Mouse (Mus musculus): ENCODE measurements around the gene Unc93b1. TPM values are rescaled to one million over a fixed set of nuclear protein-coding genes. Genes with fewer than 3 reads are reported as not detected.
"Not testable (repeated sequence)": the region's sequence is repeated elsewhere in the genome, so short reads cannot be mapped to it uniquely, and the experiment has no call there.

The Unc93b1 gene
- polyA plus RNA-seq, 1 experiment from 2014 or later: 40.0 TPM

DNA sequence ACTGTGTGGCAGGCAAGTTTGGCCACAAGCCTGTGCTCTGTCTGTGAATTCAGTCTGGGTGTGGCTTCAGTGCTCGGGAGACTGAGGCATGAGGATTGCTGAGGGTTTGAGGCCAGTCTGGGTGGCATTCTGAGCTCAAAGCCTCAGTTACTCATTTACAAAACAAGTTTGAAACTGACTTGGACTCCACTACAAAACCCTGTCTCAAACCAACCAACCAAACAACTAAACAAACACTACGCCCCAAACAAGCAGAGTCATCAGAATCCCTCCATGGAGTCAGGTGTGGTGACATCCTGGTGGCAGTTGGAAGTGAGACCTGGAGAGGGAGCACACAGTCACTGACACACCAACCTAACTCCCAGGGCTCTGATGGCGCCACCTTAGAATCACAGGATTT lies 15.3 kb downstream of the Unc93b1 start:
- ATAC-seq: no peak
- TF ChIP-seq CTCF (IDR thresholded peaks at IDR 0.05): no peak
- no peak for TF ChIP-seq EP300 (IDR thresholded peaks at IDR 0.05)
- 70% methylated on average over 3 of the region's 3 CpGs for WGBS
- DNase-seq (ENCODE audit: low spot score): no peak
- H3K4me2 ChIP-seq (replicated peaks; ENCODE audit: low read depth, low read length): no peak overlapping the region
- H3K36me3 ChIP-seq (ENCODE audit: insufficient read depth, low read length): no peaks in the 10 kb centered on the region
- H3K4me3 ChIP-seq (ENCODE audit: low read depth, low read length): no peak overlapping the region
- no peak overlapping the region for H3K9ac ChIP-seq (replicated peaks; ENCODE audit: low read depth)
- no peaks in the 10 kb centered on the region for H3K27me3 ChIP-seq (replicated peaks; ENCODE audit: insufficient read depth, low read length)
- no peak overlapping the region for H3K27ac ChIP-seq (ENCODE audit: low read length)
- no peaks in the 10 kb centered on the region for H3K9me3 ChIP-seq (ENCODE audit: low read length)
- H3K4me1 ChIP-seq (ENCODE audit: insufficient read depth, low read depth, low read length): no peaks in the 10 kb centered on the region

- no peak for TF ChIP-seq CTCF (IDR thresholded peaks at IDR 0.05)
- TF ChIP-seq EP300 (IDR thresholded peaks at IDR 0.05): no peak
- H3K36me3 ChIP-seq (ENCODE audit: insufficient read depth, low read length): no peaks in the 10 kb centered on the region
- DNase-seq (ENCODE audit: low spot score) (no peak), ATAC-seq (no peak)
- no peak overlapping the region for H3K4me3 ChIP-seq (ENCODE audit: low read depth, low read length)
- H3K27ac ChIP-seq (ENCODE audit: low read length): no peak overlapping the region
- H3K27me3 ChIP-seq (replicated peaks; ENCODE audit: insufficient read depth, low read length): no peaks in the 10 kb centered on the region
- no peaks in the 10 kb centered on the region for H3K4me1 ChIP-seq (ENCODE audit: insufficient read depth, low read depth, low read length)
- H3K9me3 ChIP-seq (ENCODE audit: low read length): no peaks in the 10 kb centered on the region
- H3K9ac ChIP-seq (replicated peaks; ENCODE audit: low read depth): no peak overlapping the region
- H3K4me2 ChIP-seq (replicated peaks; ENCODE audit: low read depth, low read length): no peak overlapping the region
These were observed 16.5 kb downstream of the Unc93b1 start for GRCm38 (mm10) chr19:3951461-3951860.

GRCm38 (mm10) chr19:3952099-3952498 lies 17.1 kb downstream of the Unc93b1 start:
- H3K27me3 ChIP-seq (replicated peaks; ENCODE audit: insufficient read depth, low read length): no peaks in the 10 kb centered on the region
- no peaks in the 10 kb centered on the region for H3K9me3 ChIP-seq (ENCODE audit: low read length)
- no peak overlapping the region for H3K4me3 ChIP-seq (ENCODE audit: low read depth, low read length)
- H3K27ac ChIP-seq (ENCODE audit: low read length): no peak overlapping the region
- DNase-seq (ENCODE audit: low spot score) (peak; percentile 23), ATAC-seq (peak; percentile 87)
- WGBS: 23% methylated on average over 1 of the region's 1 CpGs
- no peaks in the 10 kb centered on the region for H3K36me3 ChIP-seq (ENCODE audit: insufficient read depth, low read length)
- no peaks in the 10 kb centered on the region for H3K4me1 ChIP-seq (ENCODE audit: insufficient read depth, low read depth, low read length)
- H3K9ac ChIP-seq (replicated peaks; ENCODE audit: low read depth): no peak overlapping the region
- TF ChIP-seq EP300 (IDR thresholded peaks at IDR 0.05) (peak; percentile 53), CTCF (IDR thresholded peaks at IDR 0.05) (no peak)
- no peak overlapping the region for H3K4me2 ChIP-seq (replicated peaks; ENCODE audit: low read depth, low read length)

- 70% methylated on average over 3 of the region's 3 CpGs for WGBS
- Histone ChIP-seq H3K4me2 (replicated peaks; ENCODE audit: low read depth, low read length) (no peak overlapping the region), H3K9me3 (ENCODE audit: low read length) (no peaks in the 10 kb centered on the region), H3K27me3 (replicated peaks; ENCODE audit: insufficient read depth, low read length) (no peaks in the 10 kb centered on the region), H3K4me3 (ENCODE audit: low read depth, low read length) (no peak overlapping the region), H3K27ac (ENCODE audit: low read length) (no peak overlapping the region), H3K36me3 (ENCODE audit: insufficient read depth, low read length) (no peaks in the 10 kb centered on the region), H3K9ac (replicated peaks; ENCODE audit: low read depth) (no peak overlapping the region), H3K4me1 (ENCODE audit: insufficient read depth, low read depth, low read length) (no peaks in the 10 kb centered on the region)
- TF ChIP-seq CTCF (IDR thresholded peaks at IDR 0.05): no peak
- TF ChIP-seq EP300 (IDR thresholded peaks at IDR 0.05): no peak
- ATAC-seq (no peak), DNase-seq (ENCODE audit: low spot score) (no peak)
These were observed 20.0 kb downstream of the Unc93b1 start for GRCm38 (mm10) chr19:3955033-3955432.

- H3K9ac ChIP-seq (replicated peaks; ENCODE audit: low read depth): no peak overlapping the region
- ATAC-seq (no peak), DNase-seq (ENCODE audit: low spot score) (no peak)
- H3K4me1 ChIP-seq (ENCODE audit: insufficient read depth, low read depth, low read length): no peaks in the 10 kb centered on the region
- no peaks in the 10 kb centered on the region for H3K36me3 ChIP-seq (ENCODE audit: insufficient read depth, low read length)
- no peaks in the 10 kb centered on the region for H3K27me3 ChIP-seq (replicated peaks; ENCODE audit: insufficient read depth, low read length)
- H3K9me3 ChIP-seq (ENCODE audit: low read length): no peaks in the 10 kb centered on the region
- TF ChIP-seq EP300 (IDR thresholded peaks at IDR 0.05) (no peak), CTCF (IDR thresholded peaks at IDR 0.05) (no peak)
- 41% methylated on average over 4 of the region's 4 CpGs for WGBS
- no peak overlapping the region for H3K4me3 ChIP-seq (ENCODE audit: low read depth, low read length)
- no peak overlapping the region for H3K4me2 ChIP-seq (replicated peaks; ENCODE audit: low read depth, low read length)
- no peak overlapping the region for H3K27ac ChIP-seq (ENCODE audit: low read length)
These were observed 20.8 kb downstream of the Unc93b1 start for GRCm38 (mm10) chr19:3955804-3956203.

DNA sequence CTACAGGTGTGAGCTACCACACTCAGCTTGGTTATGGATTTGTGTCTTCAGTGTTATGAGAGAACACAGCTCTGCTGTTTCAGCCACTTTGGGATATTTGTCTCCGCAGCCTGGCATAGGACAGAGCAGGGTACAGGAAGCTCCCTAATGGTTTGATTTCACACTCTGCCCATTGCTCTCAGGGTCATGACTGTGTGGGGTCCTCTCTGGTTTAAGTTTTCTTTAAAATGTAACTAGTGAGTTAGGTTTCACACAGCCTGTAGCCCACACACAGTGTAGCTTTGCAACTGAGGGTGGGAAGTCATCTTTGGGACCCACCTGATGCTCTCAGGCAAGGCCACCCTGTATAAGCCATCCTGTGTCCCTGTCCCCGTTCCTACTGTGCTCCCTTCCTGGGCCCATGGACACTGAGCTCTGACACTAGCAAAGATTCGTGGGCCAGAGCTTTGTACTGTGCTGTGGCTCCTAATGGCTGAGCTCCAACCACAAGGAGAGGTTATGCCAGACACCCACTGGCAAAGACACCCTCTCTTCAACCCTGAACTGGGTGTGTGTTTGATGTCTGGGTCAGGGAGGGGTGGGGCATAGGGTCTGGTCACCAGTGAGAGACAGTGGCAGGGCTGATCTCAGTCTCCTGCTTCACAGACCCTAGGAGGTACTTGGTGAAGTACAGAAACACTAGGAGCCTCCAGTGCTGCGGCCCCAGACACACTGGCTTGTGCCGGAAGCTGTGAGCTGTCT lies 22.5 kb downstream of the Unc93b1 start:
- not testable (repeated sequence) for H3K4me3 ChIP-seq (ENCODE audit: low read depth, low read length); DNase-seq (ENCODE audit: low spot score); H3K9me3 ChIP-seq (ENCODE audit: low read length); H3K27me3 ChIP-seq (replicated peaks; ENCODE audit: insufficient read depth, low read length); H3K4me1 ChIP-seq (ENCODE audit: insufficient read depth, low read depth, low read length); H3K9ac ChIP-seq (replicated peaks; ENCODE audit: low read depth); H3K27ac ChIP-seq (ENCODE audit: low read length); H3K4me2 ChIP-seq (replicated peaks; ENCODE audit: low read depth, low read length); ATAC-seq; H3K36me3 ChIP-seq (ENCODE audit: insufficient read depth, low read length)
- WGBS: 75% methylated on average over 5 of the region's 5 CpGs

GRCm38 (mm10) chr19:3958470-3958869 lies 23.5 kb downstream of the Unc93b1 start, which contains the start of gene Aldh3b3:
Gene Aldh3b3, plus strand, starts transcription at chr19:3958645.
- DNase-seq (ENCODE audit: low spot score) (peak; percentile 25), ATAC-seq (no peak)
- Histone ChIP-seq H3K4me3 (ENCODE audit: low read depth, low read length) (no peak within 1 kb of the TSS), H3K4me2 (replicated peaks; ENCODE audit: low read depth, low read length) (no peak within 1 kb of the TSS), H3K4me1 (ENCODE audit: insufficient read depth, low read depth, low read length) (no peaks in the 10 kb centered on the region), H3K9me3 (ENCODE audit: low read length) (no peaks in the 10 kb centered on the region), H3K36me3 (ENCODE audit: insufficient read depth, low read length) (no peaks in the 10 kb centered on the region), H3K27ac (ENCODE audit: low read length) (no peak within 1 kb of the TSS), H3K9ac (replicated peaks; ENCODE audit: low read depth) (no peak within 1 kb of the TSS), H3K27me3 (replicated peaks; ENCODE audit: insufficient read depth, low read length) (no peaks in the 10 kb centered on the region)
- TF ChIP-seq CTCF (IDR thresholded peaks at IDR 0.05): no peak
- no peak for TF ChIP-seq EP300 (IDR thresholded peaks at IDR 0.05)
- 46% methylated on average over 4 of the region's 4 CpGs for WGBS
